Mouse (Mus musculus): ENCODE measurements around the gene Camkv.

Gene Camkv

DNA sequence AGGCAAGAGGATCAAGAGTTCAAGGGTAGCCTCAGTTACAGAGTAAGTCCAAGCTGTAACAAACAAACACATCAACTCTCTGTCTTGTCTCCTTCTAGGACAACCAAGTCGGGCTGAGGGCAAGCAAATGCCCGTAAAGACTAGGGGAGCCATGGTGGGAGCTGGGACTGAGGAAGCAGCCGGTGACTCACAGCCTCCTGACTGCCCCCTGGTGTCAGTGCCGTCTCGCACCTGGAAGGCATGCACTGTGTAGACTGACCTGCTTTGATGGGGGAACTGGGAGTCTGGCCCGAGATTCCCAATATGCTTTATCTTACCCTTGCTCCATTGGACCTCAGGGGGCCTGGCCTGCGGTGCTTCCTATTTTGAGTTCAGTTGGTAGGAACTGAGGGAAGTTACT is 12.5 kb upstream of the Camkv start:
- peak; percentile 52 for DNase-seq (ENCODE audit: low read depth, low spot score)

DNA sequence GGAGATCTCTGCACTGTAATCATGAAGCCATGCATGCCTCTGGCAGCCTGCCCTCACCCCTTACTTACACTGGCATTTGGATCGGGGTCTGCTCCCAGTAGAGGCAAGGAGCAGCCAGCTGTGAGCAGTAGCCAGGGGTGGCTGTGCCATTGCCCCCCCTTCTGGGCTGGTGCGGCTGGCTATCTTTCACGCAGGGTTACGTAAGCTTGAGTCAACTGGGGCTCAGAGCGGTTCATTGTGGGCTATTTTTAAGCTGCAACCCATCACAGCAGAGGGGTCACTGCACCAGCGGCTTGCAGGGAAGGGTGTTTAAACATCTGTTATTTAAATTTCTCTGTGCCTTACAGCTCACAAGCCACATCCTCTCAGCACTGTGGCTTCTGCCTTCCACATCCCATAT is 11.5 kb upstream of the Camkv start:
- DNase-seq (ENCODE audit: low read depth, low spot score) = peak; percentile 48

GRCm38 (mm10) chr9:107925251-107925650 is 10.2 kb upstream of the Camkv start:
- DNase-seq (ENCODE audit: low read depth, low spot score) = no peak

GRCm38 (mm10) chr9:107926920-107927420 is 8.5 kb upstream of the Camkv start:
- no peak for DNase-seq (ENCODE audit: low read depth, low spot score)

- DNase-seq (ENCODE audit: low read depth, low spot score) = no peak
These were observed 7.7 kb upstream of the Camkv start for GRCm38 (mm10) chr9:107927749-107928148.

GRCm38 (mm10) chr9:107928169-107928568 is 7.3 kb upstream of the Camkv start, which contains the start of gene Actl11:
Gene Actl11, plus strand, starts transcription at chr9:107928469.
- DNase-seq (ENCODE audit: low read depth, low spot score) = no peak

GRCm38 (mm10) chr9:107932221-107932620 is 3.3 kb upstream of the Camkv start:
- DNase-seq (ENCODE audit: low read depth, low spot score) = no peak

DNA sequence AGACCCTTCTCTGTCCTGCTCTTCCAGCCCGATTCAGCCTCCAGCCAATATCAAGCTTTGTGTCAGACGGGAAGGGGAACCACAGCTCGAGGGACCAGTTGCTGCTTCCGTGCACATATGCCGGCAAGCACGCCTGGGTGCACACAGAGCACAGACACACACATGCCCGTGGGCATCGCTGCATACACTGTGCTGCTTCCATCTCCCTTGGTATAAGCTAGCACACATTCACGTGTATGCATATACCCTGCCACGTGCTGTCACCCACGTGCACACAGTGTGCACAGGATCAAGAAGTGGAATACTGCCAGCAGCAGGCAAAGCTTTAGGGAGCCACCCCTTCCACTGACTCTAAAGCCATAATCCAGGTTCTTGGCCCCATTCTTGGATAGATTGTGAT is 1.3 kb upstream of the Camkv start:
- peak; percentile 50 for DNase-seq (ENCODE audit: low read depth, low spot score)

- DNase-seq (ENCODE audit: low read depth, low spot score) = peak; percentile 51
These were observed 328 bp downstream of the Camkv start for GRCm38 (mm10) chr9:107935790-107936214.

- DNase-seq (ENCODE audit: low read depth, low spot score) = no peak
These were observed 845 bp downstream of the Camkv start for GRCm38 (mm10) chr9:107936215-107936822.

DNA sequence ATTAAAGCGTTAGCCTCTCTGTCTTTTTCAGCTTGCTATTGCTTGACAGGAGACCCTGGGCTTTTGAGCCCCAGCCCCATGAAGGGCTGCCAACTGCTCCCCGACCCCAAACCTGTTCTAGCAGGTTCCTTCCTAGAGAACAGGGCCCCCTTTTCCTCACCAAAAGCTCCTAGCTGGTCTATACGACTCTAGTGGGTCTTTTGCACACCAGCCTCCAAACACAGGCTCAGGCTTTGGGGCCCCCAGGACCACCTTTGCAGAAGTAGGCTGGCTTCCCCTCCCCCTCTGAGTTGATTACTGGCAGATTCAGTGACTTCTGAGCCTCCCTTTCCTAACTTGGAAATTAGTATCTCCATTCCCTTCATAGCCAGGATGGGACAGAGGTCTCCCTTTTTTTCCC is 1.4 kb downstream of the Camkv start:
- DNase-seq (ENCODE audit: low read depth, low spot score) = no peak

GRCm38 (mm10) chr9:107947241-107948194 is 12.0 kb downstream of the Camkv start:
- DNase-seq (ENCODE audit: low read depth, low spot score) = peak; percentile 18

GRCm38 (mm10) chr9:107949184-107949921 is 13.9 kb downstream of the Camkv start:
- no peak for DNase-seq (ENCODE audit: low read depth, low spot score)

- DNase-seq (ENCODE audit: low read depth, low spot score) = no peak
These were observed 14.4 kb downstream of the Camkv start, which contains the start of gene Traip for GRCm38 (mm10) chr9:107949922-107950235. Gene Traip, plus strand, starts transcription at chr9:107950136.

GRCm38 (mm10) chr9:107950460-107951355 is 15.2 kb downstream of the Camkv start:
- peak; percentile 82 for DNase-seq (ENCODE audit: low read depth, low spot score)

DNA sequence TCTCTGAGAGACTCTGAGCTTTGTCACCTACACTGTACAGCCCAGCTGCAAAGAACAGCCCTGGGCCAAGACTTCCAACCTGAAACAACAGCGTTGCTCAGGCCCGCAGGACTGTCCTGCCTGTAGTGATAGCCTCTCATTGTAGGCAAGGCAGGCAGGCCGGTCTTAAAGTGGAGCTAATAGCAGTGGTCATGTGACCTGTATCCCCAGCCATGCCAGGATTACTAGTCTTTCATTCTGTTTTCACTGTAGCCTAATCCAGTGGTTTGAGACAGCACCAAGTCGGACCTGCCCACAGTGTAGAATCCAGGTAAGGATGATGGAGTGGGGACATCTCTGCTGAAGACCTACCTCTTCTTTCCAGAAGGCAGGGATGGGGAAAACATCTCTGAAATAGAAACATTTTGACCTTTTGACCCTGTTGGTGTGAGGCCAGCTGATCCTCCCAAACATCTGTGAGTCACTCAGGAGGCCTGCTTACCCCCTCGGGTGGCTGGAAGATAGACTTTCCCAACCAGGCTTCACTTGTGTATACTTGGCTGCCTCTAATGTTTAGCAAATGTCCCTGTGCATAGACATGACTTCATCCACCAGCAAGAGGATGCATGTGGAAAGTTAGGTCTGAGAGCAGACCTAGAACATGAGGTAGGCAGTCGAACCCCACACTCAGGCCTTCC is 20.3 kb downstream of the Camkv start:
- DNase-seq (ENCODE audit: low read depth, low spot score) = no peak

DNA sequence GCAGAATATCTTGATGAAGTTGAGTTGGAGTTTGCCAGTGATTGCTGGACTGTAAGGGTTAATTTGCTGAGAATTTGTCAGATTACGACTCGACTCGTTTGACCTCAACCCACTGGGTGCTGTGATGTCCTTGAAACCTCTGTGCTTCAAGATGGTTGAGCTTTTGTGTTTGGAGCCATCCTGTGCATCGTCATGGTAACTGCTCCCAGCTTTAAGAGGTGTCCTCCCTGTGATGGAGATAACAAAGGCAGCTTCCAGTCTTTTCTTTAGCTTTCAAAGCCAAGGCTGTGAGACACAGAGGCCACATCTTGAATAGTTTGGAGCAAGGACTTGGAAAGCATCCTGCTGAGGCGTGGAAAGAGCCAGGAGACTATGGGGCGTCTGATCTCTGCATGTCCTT is 21.7 kb downstream of the Camkv start:
- DNase-seq (ENCODE audit: low read depth, low spot score) = no peak

DNA sequence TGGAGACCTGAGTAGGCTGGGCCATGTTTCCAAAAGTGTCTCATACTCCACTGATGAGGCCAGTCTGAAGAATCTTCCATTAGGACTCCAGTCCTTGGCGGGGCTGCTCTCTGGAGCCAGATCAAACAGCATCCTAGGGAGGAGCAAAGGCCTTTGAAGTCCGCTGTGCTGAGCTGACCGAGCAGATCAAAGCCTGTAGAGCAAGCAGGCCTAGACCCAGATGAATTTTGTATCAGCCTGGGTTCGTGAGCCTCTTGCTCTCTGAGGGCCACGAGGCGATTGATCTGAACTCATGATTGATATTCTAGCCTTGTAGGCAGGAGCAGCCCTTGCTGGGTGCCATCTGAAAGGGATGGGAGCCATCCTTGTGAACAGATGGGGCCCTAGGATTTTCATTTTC is 24.4 kb downstream of the Camkv start:
- DNase-seq (ENCODE audit: low read depth, low spot score) = no peak

DNA sequence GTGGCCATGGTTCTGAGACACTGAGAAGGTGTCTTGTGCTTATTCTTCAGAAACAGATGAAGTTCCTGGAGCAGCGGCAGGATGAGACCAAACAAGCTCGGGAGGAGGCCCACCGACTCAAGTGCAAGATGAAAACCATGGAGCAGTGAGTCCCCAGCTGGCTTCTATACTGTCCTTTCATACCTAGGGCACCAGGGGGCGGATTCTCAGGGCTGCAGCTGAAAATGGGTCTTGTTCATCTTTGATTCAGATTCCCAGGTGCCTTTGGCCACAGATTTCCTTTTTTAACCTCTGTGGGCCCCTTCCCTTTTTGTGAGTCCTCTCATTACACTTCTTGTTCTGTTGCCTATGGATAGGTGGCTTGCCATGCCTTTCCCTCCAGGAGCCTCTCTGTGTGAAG is 25.5 kb downstream of the Camkv start:
- peak; percentile 36 for DNase-seq (ENCODE audit: low read depth, low spot score)

GRCm38 (mm10) chr9:107961351-107961762 is 25.9 kb downstream of the Camkv start:
- no peak for DNase-seq (ENCODE audit: low read depth, low spot score)

Data from A20 (cell line).